Mouse (Mus musculus) ES-E14 (cell line): ENCODE results near the gene Gm42420. TPM values are rescaled to one million over a fixed set of nuclear protein-coding genes. Genes with fewer than 3 reads are reported as not detected.

Experiments
- DNase-seq: peaks from one replicate; pipeline ENCODE4 v3.0.0-alpha.2; 2013; ENCODE audit warnings: low read depth, low spot score
- H3K27ac ChIP-seq: 2 replicates; pipeline ENCODE4 v1.5.1; 2012; ENCODE audit warnings: low read depth, mild to moderate bottlenecking, low read length, moderate library complexity, mixed read lengths; ENCODE audit not compliant: poor library complexity, insufficient read depth, severe bottlenecking
- H3K36me3 ChIP-seq: 2 replicates; pipeline ENCODE4 v1.6.1; 2012; ENCODE audit warnings: mild to moderate bottlenecking, low read length, moderate library complexity, mixed read lengths; ENCODE audit not compliant: control insufficient read depth, poor library complexity, insufficient read depth, severe bottlenecking
- H3K4me1 ChIP-seq, 2 experiments: fragments of 150-350 bp in 1 of 2; sonication (generic) in 1 of 2; 2 replicates each; pipeline ENCODE4 v1.6.1; 2012; ENCODE audit warnings: low read length in 2 of 2, mild to moderate bottlenecking in 1 of 2, mixed read lengths in 1 of 2; ENCODE audit not compliant: control insufficient read depth in 2 of 2, insufficient read depth in 2 of 2, poor library complexity in 1 of 2
- H3K4me3 ChIP-seq, 2 experiments: fragments of 150-350 bp in 1 of 2; sonication (generic) in 1 of 2; 2 replicates each; pipeline ENCODE4 v1.5.1; 2012; ENCODE audit warnings: low read length in 2 of 2, low read depth in 1 of 2, mild to moderate bottlenecking in 1 of 2, mixed read lengths in 1 of 2; ENCODE audit not compliant: insufficient read depth in 1 of 2, poor library complexity in 1 of 2, severe bottlenecking in 1 of 2
- H3K9ac ChIP-seq: 2 replicates; pipeline ENCODE4 v1.6.1; 2012; ENCODE audit warnings: low read depth, mild to moderate bottlenecking, low read length, mixed read lengths; ENCODE audit not compliant: poor library complexity, insufficient read depth, severe bottlenecking
- H3K9me3 ChIP-seq: fragments of 150-350 bp; sonication (generic); 2 replicates; pipeline ENCODE4 v1.6.1; 2012; ENCODE audit warnings: low read depth, mild to moderate bottlenecking, low read length; ENCODE audit not compliant: control insufficient read depth, insufficient read depth
- CHD2 ChIP-seq: IDR thresholded peaks from 2 replicates; pipeline ENCODE4 v1.6.1; 2014; ENCODE audit warnings: mild to moderate bottlenecking, low read depth, low read length, inconsistent platforms
- HCFC1 ChIP-seq: IDR thresholded peaks from 2 replicates; pipeline ENCODE4 v1.6.1; 2012; ENCODE audit warnings: low read length, inconsistent platforms, borderline replicate concordance; ENCODE audit not compliant: insufficient read depth
- MAFK ChIP-seq: IDR thresholded peaks from 2 replicates; pipeline ENCODE4 v1.6.1; 2014; ENCODE audit warnings: mild to moderate bottlenecking, low read depth, low read length, inconsistent platforms; ENCODE audit not compliant: insufficient read depth
- ZC3H11A ChIP-seq: IDR thresholded peaks from 2 replicates; pipeline ENCODE4 v1.6.1; 2012; ENCODE audit warnings: low read depth, mild to moderate bottlenecking, inconsistent platforms, low read length, borderline replicate concordance
- ZNF384 ChIP-seq: IDR thresholded peaks from 2 replicates; pipeline ENCODE4 v1.6.1; 2012; ENCODE audit warnings: low read depth, low read length, inconsistent platforms
- in situ Hi-C, 2 experiments: fragments of 600-800 bp; cut with MboI; formaldehyde crosslinking; loops; one replicate each; pipeline ENCODE4 v1.15.1; 2025; ENCODE audit warnings: low sequenced_read_pairs in 2 of 2, inconsistent platforms in 1 of 2; ENCODE audit not compliant: unreplicated experiment in 2 of 2
- total RNA-seq: library from RNA; depleted of rRNA; stranded (reverse); fragments of 300-350 nt; gene quantifications from 2 replicates; pipeline ENCODE4 v1.2.3, GENCODE M21; 2012

The Gm42420 gene
- total RNA-seq, 1 experiment, result not detected

GRCm38 (mm10) chr6:39556900-39557659 is 28.5 kb upstream of the Gm42420 start:
- no peak for DNase-seq
- H3K9ac ChIP-seq, result peak overlapping the region; percentile 89
- no peaks in the 10 kb centered on the region for H3K9me3 ChIP-seq
- H3K4me3 ChIP-seq, result peak overlapping the region; percentile 83 to 90
- H3K4me1 ChIP-seq, result peaks cover 10 to 13% of the 10 kb centered on the region in 2 experiments; a peak in 3 of 4 replicates
- no peak for TF ChIP-seq ZNF384
- no peak for TF ChIP-seq HCFC1
- no peak for TF ChIP-seq CHD2
- no peak for TF ChIP-seq MAFK
- no peak for TF ChIP-seq ZC3H11A
- no peak overlapping the region; the same call in 1 of the 2 replicates for H3K27ac ChIP-seq
- in situ Hi-C loops, result no loop called here
- no peaks in the 10 kb centered on the region; the same call in 1 of the 2 replicates for H3K36me3 ChIP-seq

- in situ Hi-C loops, result no loop called here
- peak within 1 kb of the TSS; percentile 89 for H3K9ac ChIP-seq
- peak within 1 kb of the TSS; percentile 83 to 90 for H3K4me3 ChIP-seq
- no peaks in the 10 kb centered on the region; the same call in 1 of the 2 replicates for H3K36me3 ChIP-seq
- H3K27ac ChIP-seq, result peak within 1 kb of the TSS; percentile 9
- peak; percentile 78 for DNase-seq
- TF ChIP-seq ZNF384 (no peak), HCFC1 (no peak), CHD2 (no peak), MAFK (no peak), ZC3H11A (no peak)
- no peaks in the 10 kb centered on the region for H3K9me3 ChIP-seq
- peaks cover 10 to 13% of the 10 kb centered on the region in 2 experiments; a peak in 3 of 4 replicates for H3K4me1 ChIP-seq
These were observed 27.8 kb upstream of the Gm42420 start, which contains the start of gene Dennd2a for GRCm38 (mm10) chr6:39557723-39558261. Gene Dennd2a (minus strand): TSS chr6:39557867.

GRCm38 (mm10) chr6:39559276-39559939 is 26.1 kb upstream of the Gm42420 start:
- H3K27ac ChIP-seq, result no peak overlapping the region
- no peak for DNase-seq
- TF ChIP-seq ZNF384 (no peak), MAFK (no peak), ZC3H11A (no peak), CHD2 (no peak), HCFC1 (no peak)
- peaks cover 10 to 13% of the 10 kb centered on the region in 2 experiments; a peak in 3 of 4 replicates for H3K4me1 ChIP-seq
- H3K36me3 ChIP-seq, result no peaks in the 10 kb centered on the region; the same call in 1 of the 2 replicates
- in situ Hi-C loops, result no loop called here
- H3K9me3 ChIP-seq, result no peaks in the 10 kb centered on the region
- no peak overlapping the region for H3K4me3 ChIP-seq
- H3K9ac ChIP-seq, result no peak overlapping the region

- no peaks in the 10 kb centered on the region for H3K9me3 ChIP-seq
- 0 out of 4 replicates have a peak, but pooled peaks cover 0 to 3% of the 10 kb centered on the region in 2 experiments for H3K4me1 ChIP-seq
- in situ Hi-C loops, result loop anchor here in 1 of 2 experiments (10.0 kb wide), 1 partner anchor 98 kb away; no protein-coding TSS in a partner anchor
- peak; percentile 95 for DNase-seq
- no peaks in the 10 kb centered on the region for H3K36me3 ChIP-seq
- peak overlapping the region; percentile 20 to 62; a peak in 3 of 4 replicates for H3K4me3 ChIP-seq
- TF ChIP-seq HCFC1 (no peak), CHD2 (no peak), MAFK (no peak), ZNF384 (peak; percentile 49; the same call in 1 of the 2 replicates), ZC3H11A (peak; percentile 73; the same call in 1 of the 2 replicates)
- no peak overlapping the region for H3K27ac ChIP-seq
- H3K9ac ChIP-seq, result 0 out of 2 replicates have a peak overlapping the region, but pooled peaks have one; percentile 3
These were observed 23.2 kb upstream of the Gm42420 start for GRCm38 (mm10) chr6:39562166-39563015.
